Mouse (Mus musculus) heart, postnatal 0 days (tissue): ENCODE measurements around the gene Dock7.

ENCODE experiments used
- CTCF ChIP-seq: IDR thresholded peaks from 2 replicates; pipeline ENCODE4 v1.5.1; 2016; ENCODE audit warnings: antibody characterized with exemption, control low read depth, low read depth
- EP300 ChIP-seq: IDR thresholded peaks from 2 replicates; pipeline ENCODE4 v1.6.1; 2016; ENCODE audit warnings: antibody characterized with exemption, low read depth

DNA sequence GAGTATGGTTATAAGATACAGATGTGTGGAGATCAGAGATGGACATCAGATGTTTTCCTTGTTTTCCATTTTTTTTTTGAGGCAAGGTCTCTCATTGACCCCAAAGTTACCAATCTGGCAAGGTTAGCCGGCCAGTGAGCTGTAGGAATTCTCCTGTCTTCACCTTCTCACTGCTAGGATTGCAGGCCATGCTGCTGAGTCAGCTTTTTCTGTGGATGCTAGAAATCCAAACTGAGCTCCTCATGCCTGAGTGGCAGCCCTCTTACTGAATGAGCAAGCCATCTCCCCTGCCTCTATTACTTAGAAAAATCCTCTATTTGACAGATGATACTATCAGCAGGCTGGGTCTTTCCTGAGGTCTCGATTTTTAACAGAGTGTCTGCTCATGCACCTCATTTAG lies 142.0 kb downstream of the Dock7 start:
- no peak for TF ChIP-seq CTCF
- no peak for TF ChIP-seq EP300
